Mouse (Mus musculus) embryonic facial prominence, embryonic 11.5 days (tissue): Measurements from ENCODE around the gene Vmn1r221. TPM values are rescaled to one million over a fixed set of nuclear protein-coding genes. Genes with fewer than 3 reads are reported as not detected.
"Not testable (repeated sequence)": the region's sequence is repeated elsewhere in the genome, so short reads cannot be mapped to it uniquely, and the experiment has no call there.

Experiments used
- ATAC-seq: fragments of 200-750 bp; cut with Nextera tagmentation; replicated peaks from 2 replicates; pipeline ENCODE4 v1.8.0; 2017; ENCODE audit warnings: low read depth; ENCODE audit not compliant: insufficient number of reproducible peaks, low FRiP score, low TSS enrichment
- DNase-seq: peaks from one replicate; pipeline ENCODE4 v3.0.0-alpha.2; 2015; ENCODE audit warnings: low spot score
- H3K27ac ChIP-seq: fragments of 300-500 bp; sonication (generic); replicated peaks from 2 replicates; pipeline ENCODE4 v1.5.1; 2014; ENCODE audit warnings: mild to moderate bottlenecking, low read depth, low read length, control low read depth
- H3K27me3 ChIP-seq: fragments of 300-500 bp; sonication (generic); 2 replicates; pipeline ENCODE4 v1.6.1; 2014; ENCODE audit warnings: mild to moderate bottlenecking, low read length, moderate library complexity, mixed read lengths; ENCODE audit not compliant: control insufficient read depth, insufficient read depth
- H3K36me3 ChIP-seq: fragments of 300-500 bp; sonication (generic); replicated peaks from 2 replicates; pipeline ENCODE4 v1.6.1; 2014; ENCODE audit warnings: low read depth, mild to moderate bottlenecking, low read length, moderate library complexity, mixed read lengths; ENCODE audit not compliant: control insufficient read depth, insufficient read depth
- H3K4me1 ChIP-seq: fragments of 300-500 bp; sonication (generic); 2 replicates; pipeline ENCODE4 v1.6.1; 2014; ENCODE audit warnings: low read length, mixed read lengths; ENCODE audit not compliant: control insufficient read depth, insufficient read depth
- H3K4me2 ChIP-seq: fragments of 300-500 bp; sonication (generic); 2 replicates; pipeline ENCODE4 v1.6.1; 2014; ENCODE audit warnings: low read depth, mild to moderate bottlenecking, control low read depth, low read length, moderate library complexity
- H3K4me3 ChIP-seq: fragments of 300-500 bp; sonication (generic); 2 replicates; pipeline ENCODE4 v1.5.1; 2014; ENCODE audit warnings: low read depth, low read length, control low read depth
- H3K9ac ChIP-seq: fragments of 300-500 bp; sonication (generic); replicated peaks from 2 replicates; pipeline ENCODE4 v1.6.1; 2014; ENCODE audit warnings: mild to moderate bottlenecking, control low read depth, low read length
- H3K9me3 ChIP-seq: fragments of 300-500 bp; sonication (generic); replicated peaks from 2 replicates; pipeline ENCODE4 v1.6.1; 2016; ENCODE audit warnings: mild to moderate bottlenecking, low read length, inconsistent platforms, mixed read lengths; ENCODE audit not compliant: control insufficient read depth
- WGBS: fragments of 180-500 bp; shearing (Covaris S2); extraction: QIAGEN DNeasy Blood & Tissue Kit; methylation state at CpG from one replicate; pipeline ENCODE4 v1.1.7; 2014; 5-methylcytosine and 5-hydroxymethylcytosine counted together
- polyA plus RNA-seq: library from polyadenylated mRNA; unstranded; fragments of >200 nt; fragmentation: Nextera tagmentation; extraction: Ambion mirVana; gene quantifications from 2 replicates; pipeline ENCODE4 v1.2.1, GENCODE M21; 2014

The Vmn1r221 gene
- polyA plus RNA-seq = not detected in 2 replicates

DNA sequence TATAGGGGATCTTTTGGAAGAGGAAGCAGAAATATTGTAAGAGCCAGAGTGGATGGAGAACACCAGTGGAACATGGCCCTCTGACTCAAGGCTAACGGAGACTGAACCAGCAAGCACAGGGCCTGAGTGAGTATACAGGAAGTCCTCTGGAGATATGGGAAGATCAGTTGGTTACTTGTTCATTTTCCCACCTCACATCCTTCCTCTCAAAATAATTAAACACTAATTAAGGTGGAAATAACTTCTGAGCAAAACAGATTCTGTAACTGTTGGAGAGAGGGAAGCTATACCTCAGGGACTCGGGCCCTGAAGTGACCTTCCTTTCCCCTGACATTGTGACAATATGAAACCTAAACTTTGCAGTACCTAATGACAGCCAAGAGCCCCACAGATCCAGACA, at the start of gene Vmn1r221:
TSS of gene Vmn1r221 (plus strand) at position 301 of the 400 bp plus-strand sequence.
- not testable (repeated sequence) for H3K27ac ChIP-seq, H3K4me3 ChIP-seq, ATAC-seq, H3K27me3 ChIP-seq, H3K36me3 ChIP-seq, H3K9me3 ChIP-seq, H3K4me2 ChIP-seq, DNase-seq, H3K9ac ChIP-seq, H3K4me1 ChIP-seq
- WGBS = 96% methylated on average over 2 of the region's 2 CpGs

DNA sequence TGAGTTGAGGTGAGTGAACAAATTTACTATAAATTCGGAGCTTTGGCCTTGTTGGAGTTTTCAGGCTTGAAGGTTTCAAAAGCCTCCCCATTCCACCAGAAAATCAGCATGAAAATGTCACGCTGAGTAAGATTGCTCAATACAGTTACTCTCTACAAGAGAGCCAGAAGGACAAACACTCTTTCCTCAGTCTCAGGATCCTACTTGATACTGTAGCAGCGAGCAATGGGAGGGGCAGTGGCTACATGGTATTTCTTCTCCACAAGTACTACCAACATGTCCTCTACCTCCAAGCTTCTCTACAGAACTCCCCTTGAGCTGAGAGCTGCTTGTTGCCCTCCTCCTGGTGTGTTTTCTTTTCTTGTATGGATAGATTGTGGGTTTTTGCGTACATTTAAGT, 47.5 kb upstream of the Vmn1r221 start:
- WGBS = 79% methylated on average over 4 of the region's 4 CpGs
- not testable (repeated sequence) for ATAC-seq, H3K27ac ChIP-seq, H3K9me3 ChIP-seq, H3K4me2 ChIP-seq, H3K4me3 ChIP-seq, H3K4me1 ChIP-seq, H3K36me3 ChIP-seq, DNase-seq, H3K9ac ChIP-seq, H3K27me3 ChIP-seq

DNA sequence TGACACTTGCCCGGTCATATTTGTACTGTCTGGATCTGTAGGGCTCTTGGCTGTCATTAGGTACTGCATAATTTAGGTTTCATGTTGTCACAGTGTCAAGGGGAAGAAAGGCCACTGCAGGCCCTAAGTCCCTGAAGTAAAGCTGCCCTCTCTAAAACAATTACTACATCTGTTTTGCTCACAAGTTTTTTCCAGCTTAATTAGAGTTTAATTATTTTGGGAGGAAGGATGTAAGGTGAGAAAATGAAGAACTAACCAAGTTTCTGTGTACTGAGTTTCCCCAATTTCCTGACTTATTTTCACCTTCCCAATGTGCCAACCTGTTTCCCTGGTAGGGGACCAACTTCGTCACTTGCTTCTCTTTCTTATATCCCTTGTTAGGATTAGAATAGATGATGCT, 26.1 kb upstream of the Vmn1r221 start, which contains the start of gene Vmn1r220:
TSS of gene Vmn1r220 (minus strand) at position 101 of the 400 bp plus-strand sequence.
- no peaks in the 10 kb centered on the region for H3K9me3 ChIP-seq
- WGBS = 86% methylated on average over 2 of the region's 2 CpGs
- H3K27ac ChIP-seq = no peak within 1 kb of the TSS
- no peaks in the 10 kb centered on the region for H3K27me3 ChIP-seq
- no peak for DNase-seq
- H3K36me3 ChIP-seq = no peaks in the 10 kb centered on the region
- H3K9ac ChIP-seq = no peak within 1 kb of the TSS
- H3K4me2 ChIP-seq = no peak within 1 kb of the TSS
- H3K4me1 ChIP-seq = no peaks in the 10 kb centered on the region
- no peak within 1 kb of the TSS for H3K4me3 ChIP-seq
- no peak for ATAC-seq

DNA sequence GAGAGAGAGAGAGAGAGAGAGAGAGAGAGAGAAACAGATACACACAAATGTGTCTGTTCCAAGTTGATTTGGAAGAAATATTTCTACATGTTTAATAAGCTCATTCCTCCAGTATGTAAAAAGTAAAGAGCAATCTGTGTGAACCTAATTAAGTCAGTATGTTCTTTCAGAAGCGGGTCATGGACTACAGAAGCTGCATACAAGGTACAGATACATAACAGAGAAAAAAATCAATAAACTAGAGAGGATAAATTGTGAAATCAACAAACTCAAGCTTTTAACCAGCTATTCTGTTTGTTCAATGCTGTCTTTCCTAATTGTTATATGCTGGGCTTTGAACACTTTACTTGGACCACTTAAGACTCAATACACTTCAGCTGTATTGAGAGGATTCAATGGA, 10.0 kb upstream of the Vmn1r221 start:
- H3K4me2 ChIP-seq, H3K36me3 ChIP-seq, H3K27me3 ChIP-seq, H3K4me1 ChIP-seq, H3K9me3 ChIP-seq, ATAC-seq, H3K9ac ChIP-seq, DNase-seq, H3K27ac ChIP-seq, H3K4me3 ChIP-seq: not testable (repeated sequence)
- WGBS = 82% methylated on average over 1 of the region's 1 CpGs

DNA sequence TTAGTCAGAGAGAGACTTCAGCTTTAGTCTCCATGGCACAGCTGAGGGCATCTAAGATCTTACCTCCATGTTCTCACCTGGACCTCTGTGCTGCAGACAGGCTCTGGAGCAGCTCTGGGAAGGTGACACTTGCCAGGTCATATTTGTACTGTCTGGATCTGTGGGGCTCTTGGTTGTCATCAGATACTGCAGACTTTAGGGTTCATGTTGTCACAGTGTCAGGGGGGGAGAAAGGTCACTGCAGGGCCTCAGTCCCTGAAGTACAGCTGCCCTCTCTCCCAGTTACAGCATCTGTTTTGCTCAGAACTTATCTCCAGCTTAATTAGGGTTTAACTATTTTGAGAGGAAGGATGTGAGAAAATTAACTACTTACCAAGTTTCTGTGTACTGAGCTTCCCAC, 21.9 kb downstream of the Vmn1r221 start, which contains the start of gene Vmn1r222:
TSS of gene Vmn1r222 (minus strand) at position 101 of the 400 bp plus-strand sequence.
- H3K9ac ChIP-seq, H3K4me2 ChIP-seq, H3K9me3 ChIP-seq, H3K4me1 ChIP-seq, H3K36me3 ChIP-seq, H3K27me3 ChIP-seq, ATAC-seq, H3K27ac ChIP-seq, H3K4me3 ChIP-seq, DNase-seq: not testable (repeated sequence)

DNA sequence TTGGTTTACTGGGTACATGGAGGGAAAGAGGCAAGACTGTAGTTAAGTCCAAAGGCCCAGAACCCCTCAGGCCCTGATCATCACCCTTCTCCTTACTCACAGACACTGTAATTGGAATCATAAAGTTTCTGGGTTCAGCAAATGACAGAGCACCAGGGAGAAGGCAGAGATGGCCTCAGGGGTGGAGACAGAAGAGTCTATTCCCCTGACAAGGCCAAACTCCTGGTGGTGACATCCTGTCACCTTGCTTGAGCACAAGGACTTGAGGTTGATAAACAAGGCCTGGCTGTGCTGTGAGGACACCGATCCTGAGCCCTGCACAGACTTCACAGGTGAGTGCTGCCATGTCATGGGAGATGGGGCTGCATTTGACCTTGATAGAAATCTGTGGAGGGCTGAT, 32.9 kb downstream of the Vmn1r221 start, which contains the start of gene Vmn1r223:
TSS of gene Vmn1r223 (plus strand) at position 301 of the 400 bp plus-strand sequence.
- ATAC-seq, H3K36me3 ChIP-seq: not testable (repeated sequence)

DNA sequence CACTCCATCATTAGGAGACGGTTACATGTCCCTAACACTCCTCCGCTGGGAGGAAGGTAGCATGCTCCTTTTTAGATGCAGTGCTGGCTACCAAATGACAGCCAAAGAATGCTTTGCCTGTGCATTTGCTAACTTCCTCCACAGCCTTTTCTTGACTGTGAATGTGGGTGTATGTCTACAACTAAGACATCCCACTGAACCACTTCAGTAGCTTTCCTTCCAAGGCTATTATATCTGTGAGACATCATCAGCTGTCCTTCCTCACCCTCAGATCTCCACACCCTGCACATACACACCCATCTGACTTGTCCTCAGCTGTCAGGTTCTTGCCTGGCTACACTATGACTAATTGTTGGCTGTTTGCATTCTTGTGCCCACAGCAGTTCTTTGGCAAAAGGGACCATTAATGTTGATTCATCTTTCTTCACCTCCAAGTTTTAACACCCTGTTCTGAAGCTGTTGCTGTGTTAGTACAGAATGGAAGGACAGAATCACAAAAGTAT, 44.7 kb downstream of the Vmn1r221 start:
- H3K27me3 ChIP-seq = no peaks in the 10 kb centered on the region
- WGBS = 86% methylated on average over 2 of the region's 2 CpGs

More for the DNA sequence above, 32.9 kb downstream of the Vmn1r221 start, which contains the start of gene Vmn1r223:
- not testable (repeated sequence) for H3K27ac ChIP-seq, H3K9ac ChIP-seq, DNase-seq, H3K9me3 ChIP-seq, H3K27me3 ChIP-seq, H3K4me3 ChIP-seq, H3K4me2 ChIP-seq, H3K4me1 ChIP-seq
- 100% methylated on average over 1 of the region's 1 CpGs for WGBS

DNA sequence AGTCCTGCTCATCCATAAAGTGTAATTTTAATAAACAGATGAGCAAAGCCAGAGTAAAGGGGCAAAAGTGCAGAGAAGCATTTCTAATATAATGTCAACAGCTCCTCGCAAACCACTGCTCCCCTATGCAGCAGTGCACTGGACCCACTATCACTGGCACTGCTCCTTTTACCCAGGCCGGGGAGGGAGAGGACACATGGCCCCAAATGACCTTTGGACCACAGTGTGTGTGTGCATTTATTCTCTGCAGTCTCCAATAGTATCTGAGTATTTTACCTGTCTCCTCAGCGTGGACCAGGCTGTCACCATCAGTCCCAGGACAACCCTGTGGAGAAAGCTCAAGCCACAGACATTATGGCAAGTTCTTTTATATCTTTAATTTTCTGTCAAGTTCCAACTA, 54.7 kb downstream of the Vmn1r221 start:
- not testable (repeated sequence) for H3K9me3 ChIP-seq, H3K27me3 ChIP-seq, H3K36me3 ChIP-seq, H3K27ac ChIP-seq, H3K9ac ChIP-seq, ATAC-seq, H3K4me3 ChIP-seq, DNase-seq, H3K4me2 ChIP-seq, H3K4me1 ChIP-seq
- WGBS = 81% methylated on average over 3 of the region's 3 CpGs

More for the DNA sequence above, 44.7 kb downstream of the Vmn1r221 start:
- Histone ChIP-seq H3K4me1 (no peaks in the 10 kb centered on the region), H3K27ac (no peak overlapping the region), H3K9ac (no peak overlapping the region), H3K9me3 (no peaks in the 10 kb centered on the region), H3K4me3 (no peak overlapping the region), H3K36me3 (no peaks in the 10 kb centered on the region), H3K4me2 (no peak overlapping the region)
- DNase-seq (no peak), ATAC-seq (no peak)
